Mouse (Mus musculus) ES-Bruce4 (cell line): ENCODE measurements around the gene Gja1.

ENCODE experiments used
- CTCF ChIP-seq: IDR thresholded peaks from one replicate; pipeline ENCODE4 v1.8.1; 2011; ENCODE audit warnings: low read depth, low read length
- EP300 ChIP-seq: IDR thresholded peaks from 2 replicates; pipeline ENCODE4 v1.6.1; 2011; ENCODE audit warnings: low read depth, low read length; ENCODE audit not compliant: insufficient read depth
- POLR2A ChIP-seq: IDR thresholded peaks from one replicate; pipeline ENCODE4 v1.8.1; 2011; ENCODE audit warnings: low read length; ENCODE audit not compliant: insufficient read depth

- TF ChIP-seq CTCF, result no peak
- no peak for TF ChIP-seq POLR2A
- peak; percentile 96 for TF ChIP-seq EP300
These were observed 1.1 kb upstream of the Gja1 start for GRCm38 (mm10) chr10:56375906-56376468.
